Mouse (Mus musculus) embryonic facial prominence, embryonic 14.5 days (tissue): ENCODE measurements around the gene BC030499. TPM values are rescaled to one million over a fixed set of nuclear protein-coding genes. Genes with fewer than 3 reads are reported as not detected.

Source experiments
- ATAC-seq: fragments of 200-750 bp; cut with Nextera tagmentation; 2 replicates; pipeline ENCODE4 v1.8.0; 2017; ENCODE audit warnings: low read depth, moderate number of reproducible peaks, moderate TSS enrichment
- DNase-seq: peaks from one replicate; pipeline ENCODE4 v3.0.0-alpha.2; 2015; ENCODE audit warnings: low spot score
- H3K27ac ChIP-seq: fragments of 300-500 bp; sonication (generic); replicated peaks from 2 replicates; pipeline ENCODE4 v1.5.1; 2014; ENCODE audit warnings: low read depth, mild to moderate bottlenecking, low read length, moderate library complexity
- H3K27me3 ChIP-seq: fragments of 300-500 bp; sonication (generic); replicated peaks from 2 replicates; pipeline ENCODE4 v1.6.1; 2014; ENCODE audit warnings: low read length; ENCODE audit not compliant: control insufficient read depth, insufficient read depth
- H3K36me3 ChIP-seq: fragments of 300-500 bp; sonication (generic); 2 replicates; pipeline ENCODE4 v1.6.1; 2014; ENCODE audit warnings: low read length, mixed read lengths; ENCODE audit not compliant: control insufficient read depth, insufficient read depth
- H3K4me1 ChIP-seq: fragments of 300-500 bp; sonication (generic); 2 replicates; pipeline ENCODE4 v1.6.1; 2014; ENCODE audit warnings: antibody characterized with exemption, low read length; ENCODE audit not compliant: control insufficient read depth, insufficient read depth
- H3K4me2 ChIP-seq: fragments of 300-500 bp; sonication (generic); 2 replicates; pipeline ENCODE4 v1.6.1; 2014; ENCODE audit warnings: low read depth, mild to moderate bottlenecking, low read length, moderate library complexity, mixed read lengths
- H3K4me3 ChIP-seq: fragments of 300-500 bp; sonication (generic); 2 replicates; pipeline ENCODE4 v1.5.1; 2014; ENCODE audit warnings: low read depth, mild to moderate bottlenecking, low read length
- H3K9ac ChIP-seq: fragments of 300-500 bp; sonication (generic); 2 replicates; pipeline ENCODE4 v1.6.1; 2014; ENCODE audit warnings: low read depth, mild to moderate bottlenecking, low read length, moderate library complexity, mixed read lengths
- H3K9me3 ChIP-seq: fragments of 300-500 bp; sonication (generic); 2 replicates; pipeline ENCODE4 v1.6.1; 2016; ENCODE audit warnings: low read length; ENCODE audit not compliant: control insufficient read depth
- WGBS: fragments of 180-500 bp; shearing (Covaris S2); extraction: QIAGEN DNeasy Blood & Tissue Kit; methylation state at CpG from one replicate; pipeline ENCODE4 v1.1.7; 2014; 5-methylcytosine and 5-hydroxymethylcytosine counted together
- polyA plus RNA-seq: library from polyadenylated mRNA; unstranded; fragments of >200 nt; fragmentation: Nextera tagmentation; extraction: Ambion mirVana; gene quantifications from 2 replicates; pipeline ENCODE4 v1.2.1, GENCODE M21; 2014

BC030499 gene
- polyA plus RNA-seq, 1 experiment from 2014 or later: 0.11 TPM

- DNase-seq: no peak
Measured at GRCm38 (mm10) chr11:78289146-78289763, 1.4 kb upstream of the BC030499 start.

GRCm38 (mm10) chr11:78294585-78294984 is 3.9 kb downstream of the BC030499 start:
- ATAC-seq (no peak), DNase-seq (no peak)
- Histone ChIP-seq H3K27ac (no peak overlapping the region), H3K9me3 (no peaks in the 10 kb centered on the region), H3K4me2 (no peak overlapping the region), H3K4me1 (no peaks in the 10 kb centered on the region), H3K9ac (no peak overlapping the region), H3K27me3 (no peaks in the 10 kb centered on the region), H3K4me3 (no peak overlapping the region), H3K36me3 (peaks cover 26% of the 10 kb centered on the region; the same call in 1 of the 2 replicates)
- WGBS: 95% methylated on average over 6 of the region's 6 CpGs

More at GRCm38 (mm10) chr11:78289146-78289763, 1.4 kb upstream of the BC030499 start:
- ATAC-seq: no peak
- Histone ChIP-seq H3K9me3 (no peaks in the 10 kb centered on the region), H3K4me2 (no peak overlapping the region), H3K36me3 (peaks cover 78% of the 10 kb centered on the region), H3K4me3 (no peak overlapping the region), H3K27ac (no peak overlapping the region), H3K9ac (no peak overlapping the region), H3K27me3 (no peaks in the 10 kb centered on the region), H3K4me1 (no peaks in the 10 kb centered on the region)
- WGBS: 97% methylated on average over 7 of the region's 7 CpGs

GRCm38 (mm10) chr11:78300917-78301316 is 10.3 kb downstream of the BC030499 start:
- no peaks in the 10 kb centered on the region for H3K27me3 ChIP-seq
- H3K27ac ChIP-seq: peak overlapping the region; percentile 71
- ATAC-seq: peak; percentile 4; the same call in 1 of the 2 replicates
- peak overlapping the region; percentile 82 for H3K4me2 ChIP-seq
- H3K9ac ChIP-seq: peak overlapping the region; percentile 72
- peaks cover 8% of the 10 kb centered on the region; the same call in 1 of the 2 replicates for H3K4me1 ChIP-seq
- WGBS: 60% methylated on average over 7 of the region's 7 CpGs
- peaks cover 25% of the 10 kb centered on the region for H3K36me3 ChIP-seq
- peak overlapping the region; percentile 74 for H3K4me3 ChIP-seq
- H3K9me3 ChIP-seq: no peaks in the 10 kb centered on the region
- no peak for DNase-seq

- peak within 1 kb of the TSS; percentile 74 for H3K4me3 ChIP-seq
- peak within 1 kb of the TSS; percentile 71 for H3K27ac ChIP-seq
- H3K27me3 ChIP-seq: no peaks in the 10 kb centered on the region
- peak; percentile 96 for DNase-seq
- H3K9ac ChIP-seq: peak within 1 kb of the TSS; percentile 72
- peak within 1 kb of the TSS; percentile 82 for H3K4me2 ChIP-seq
- under 1% methylated on average over 31 of the region's 49 CpGs for WGBS
- H3K9me3 ChIP-seq: no peaks in the 10 kb centered on the region
- ATAC-seq: peak; percentile 100
- H3K36me3 ChIP-seq: peaks cover 31% of the 10 kb centered on the region
- H3K4me1 ChIP-seq: peaks cover 8% of the 10 kb centered on the region; the same call in 1 of the 2 replicates
Measured at GRCm38 (mm10) chr11:78301357-78302084, 10.9 kb downstream of the BC030499 start, which contains the start of gene Spag5. Gene Spag5 (plus strand): TSS chr11:78301529.

- Histone ChIP-seq H3K9ac (no peak overlapping the region), H3K36me3 (peaks cover 58% of the 10 kb centered on the region), H3K9me3 (no peaks in the 10 kb centered on the region), H3K4me2 (no peak overlapping the region), H3K27ac (no peak overlapping the region), H3K27me3 (no peaks in the 10 kb centered on the region), H3K4me3 (no peak overlapping the region), H3K4me1 (peaks cover 8% of the 10 kb centered on the region; the same call in 1 of the 2 replicates)
- DNase-seq: no peak
- no peak for ATAC-seq
- WGBS: 86% methylated on average over 4 of the region's 4 CpGs
Measured at GRCm38 (mm10) chr11:78305272-78305671, 14.6 kb downstream of the BC030499 start.

- Histone ChIP-seq H3K27me3 (no peaks in the 10 kb centered on the region), H3K4me1 (no peaks in the 10 kb centered on the region), H3K4me2 (no peak overlapping the region), H3K9ac (no peak overlapping the region), H3K27ac (no peak overlapping the region), H3K9me3 (no peaks in the 10 kb centered on the region), H3K4me3 (no peak overlapping the region), H3K36me3 (peaks cover 73% of the 10 kb centered on the region)
- no peak for ATAC-seq
- WGBS: 90% methylated on average over 8 of the region's 8 CpGs
- no peak for DNase-seq
Measured at GRCm38 (mm10) chr11:78310861-78311511, 20.3 kb downstream of the BC030499 start.

- 95% methylated on average over 2 of the region's 2 CpGs for WGBS
- Histone ChIP-seq H3K9ac (no peak overlapping the region), H3K9me3 (no peaks in the 10 kb centered on the region), H3K27ac (no peak overlapping the region), H3K4me2 (no peak overlapping the region), H3K4me3 (no peak overlapping the region), H3K36me3 (peaks cover 81% of the 10 kb centered on the region), H3K27me3 (no peaks in the 10 kb centered on the region), H3K4me1 (no peaks in the 10 kb centered on the region)
- DNase-seq (no peak), ATAC-seq (no peak)
Measured at GRCm38 (mm10) chr11:78313662-78314061, 23.0 kb downstream of the BC030499 start.

GRCm38 (mm10) chr11:78318411-78318810 is 27.8 kb downstream of the BC030499 start:
- DNase-seq (no peak), ATAC-seq (no peak)
- Histone ChIP-seq H3K4me1 (peaks cover 9% of the 10 kb centered on the region), H3K36me3 (peaks cover 77% of the 10 kb centered on the region), H3K27me3 (no peaks in the 10 kb centered on the region), H3K9ac (no peak overlapping the region), H3K9me3 (no peaks in the 10 kb centered on the region), H3K4me2 (no peak overlapping the region), H3K27ac (no peak overlapping the region), H3K4me3 (no peak overlapping the region)
- WGBS: 91% methylated on average over 2 of the region's 2 CpGs
